Mouse (Mus musculus): ENCODE measurements at regions not wholly inside any gene's neighbourhood (a gene's known extent, or its start where the extent isn't known, plus 50 kb on each side); places are given as distances from the start of the nearest gene placed in this dataset.
A peak's percentile ranks its signal among the peaks of the same experiment; 100 is the strongest.

GRCm38 (mm10) chr12:45384864-45385263, 310.4 kb upstream of the Stxbp6 start:
- peak; percentile 10 for DNase-seq

All from lung, postnatal 10 days (tissue).